Mouse (Mus musculus): Measurements from ENCODE around the gene Wdhd1. TPM values are rescaled to one million over a fixed set of nuclear protein-coding genes. Genes with fewer than 3 reads are reported as not detected.

Gene Wdhd1
- polyA plus RNA-seq, 1 experiment, result 5.3 TPM

GRCm38 (mm10) chr14:47264866-47265265 lies 11.8 kb downstream of the Wdhd1 start:
- Histone ChIP-seq H3K4me3 (ENCODE audit: insufficient read depth, low read length) (no peak overlapping the region), H3K4me1 (ENCODE audit: control insufficient read depth, insufficient read depth, low read length) (0 out of 2 replicates have a peak, but pooled peaks cover 1% of the 10 kb centered on the region), H3K27ac (ENCODE audit: insufficient read depth, low read length) (no peak overlapping the region)
- no peak for TF ChIP-seq POLR2A (IDR thresholded peaks at IDR 0.05; ENCODE audit: extremely low read depth, insufficient read depth, low read length)
- no peak for TF ChIP-seq CTCF (IDR thresholded peaks at IDR 0.05; ENCODE audit: extremely low read depth, insufficient read depth, low read length)

GRCm38 (mm10) chr14:47249839-47250238 lies 26.8 kb downstream of the Wdhd1 start:
- Histone ChIP-seq H3K4me1 (ENCODE audit: control insufficient read depth, insufficient read depth, low read length) (no peaks in the 10 kb centered on the region), H3K27ac (ENCODE audit: insufficient read depth, low read length) (no peak overlapping the region), H3K4me3 (ENCODE audit: insufficient read depth, low read length) (no peak overlapping the region)
- TF ChIP-seq CTCF (IDR thresholded peaks at IDR 0.05; ENCODE audit: extremely low read depth, insufficient read depth, low read length), result 0 out of 2 replicates have a peak, but pooled peaks have one; percentile 4
- TF ChIP-seq POLR2A (IDR thresholded peaks at IDR 0.05; ENCODE audit: extremely low read depth, insufficient read depth, low read length), result no peak

GRCm38 (mm10) chr14:47242753-47243152 lies 33.9 kb downstream of the Wdhd1 start:
- Histone ChIP-seq H3K27ac (ENCODE audit: insufficient read depth, low read length) (no peak overlapping the region), H3K4me3 (ENCODE audit: insufficient read depth, low read length) (no peak overlapping the region), H3K4me1 (ENCODE audit: control insufficient read depth, insufficient read depth, low read length) (no peaks in the 10 kb centered on the region)
- TF ChIP-seq POLR2A (IDR thresholded peaks at IDR 0.05; ENCODE audit: extremely low read depth, insufficient read depth, low read length) (no peak), CTCF (IDR thresholded peaks at IDR 0.05; ENCODE audit: extremely low read depth, insufficient read depth, low read length) (no peak)

- TF ChIP-seq POLR2A (IDR thresholded peaks at IDR 0.05; ENCODE audit: extremely low read depth, insufficient read depth, low read length) (no peak), CTCF (IDR thresholded peaks at IDR 0.05; ENCODE audit: extremely low read depth, insufficient read depth, low read length) (no peak)
These were observed 35.6 kb downstream of the Wdhd1 start for GRCm38 (mm10) chr14:47241046-47241445.

GRCm38 (mm10) chr14:47240600-47240999 lies 36.1 kb downstream of the Wdhd1 start:
- Histone ChIP-seq H3K4me1 (ENCODE audit: control insufficient read depth, insufficient read depth, low read length) (no peaks in the 10 kb centered on the region), H3K27ac (ENCODE audit: insufficient read depth, low read length) (no peak overlapping the region), H3K4me3 (ENCODE audit: insufficient read depth, low read length) (no peak overlapping the region)
- TF ChIP-seq POLR2A (IDR thresholded peaks at IDR 0.05; ENCODE audit: extremely low read depth, insufficient read depth, low read length) (no peak), CTCF (IDR thresholded peaks at IDR 0.05; ENCODE audit: extremely low read depth, insufficient read depth, low read length) (no peak)

More at GRCm38 (mm10) chr14:47241046-47241445, 35.6 kb downstream of the Wdhd1 start:
- Histone ChIP-seq H3K27ac (ENCODE audit: insufficient read depth, low read length) (no peak overlapping the region), H3K4me3 (ENCODE audit: insufficient read depth, low read length) (no peak overlapping the region), H3K4me1 (ENCODE audit: control insufficient read depth, insufficient read depth, low read length) (no peaks in the 10 kb centered on the region)

GRCm38 (mm10) chr14:47237286-47237685 lies 39.4 kb downstream of the Wdhd1 start:
- TF ChIP-seq POLR2A (IDR thresholded peaks at IDR 0.05; ENCODE audit: extremely low read depth, insufficient read depth, low read length) (no peak), CTCF (IDR thresholded peaks at IDR 0.05; ENCODE audit: extremely low read depth, insufficient read depth, low read length) (no peak)
- Histone ChIP-seq H3K27ac (ENCODE audit: insufficient read depth, low read length) (no peak overlapping the region), H3K4me3 (ENCODE audit: insufficient read depth, low read length) (no peak overlapping the region), H3K4me1 (ENCODE audit: control insufficient read depth, insufficient read depth, low read length) (no peaks in the 10 kb centered on the region)

GRCm38 (mm10) chr14:47236491-47236890 lies 40.2 kb downstream of the Wdhd1 start:
- no peak overlapping the region for H3K27ac ChIP-seq (ENCODE audit: insufficient read depth, low read length)
- no peaks in the 10 kb centered on the region for H3K4me1 ChIP-seq (ENCODE audit: control insufficient read depth, insufficient read depth, low read length)
- TF ChIP-seq CTCF (IDR thresholded peaks at IDR 0.05; ENCODE audit: extremely low read depth, insufficient read depth, low read length), result no peak
- no peak for TF ChIP-seq POLR2A (IDR thresholded peaks at IDR 0.05; ENCODE audit: extremely low read depth, insufficient read depth, low read length)
- no peak overlapping the region for H3K4me3 ChIP-seq (ENCODE audit: insufficient read depth, low read length)

- TF ChIP-seq POLR2A (IDR thresholded peaks at IDR 0.05; ENCODE audit: extremely low read depth, insufficient read depth, low read length), result no peak
- TF ChIP-seq CTCF (IDR thresholded peaks at IDR 0.05; ENCODE audit: extremely low read depth, insufficient read depth, low read length), result no peak
- no peaks in the 10 kb centered on the region for H3K4me1 ChIP-seq (ENCODE audit: control insufficient read depth, insufficient read depth, low read length)
- no peak overlapping the region for H3K4me3 ChIP-seq (ENCODE audit: insufficient read depth, low read length)
- H3K27ac ChIP-seq (ENCODE audit: insufficient read depth, low read length), result no peak overlapping the region
These were observed 42.0 kb downstream of the Wdhd1 start for GRCm38 (mm10) chr14:47234526-47235250.

- no peak overlapping the region for H3K27ac ChIP-seq (ENCODE audit: insufficient read depth, low read length)
- no peaks in the 10 kb centered on the region for H3K4me1 ChIP-seq (ENCODE audit: control insufficient read depth, insufficient read depth, low read length)
- H3K4me3 ChIP-seq (ENCODE audit: insufficient read depth, low read length), result no peak overlapping the region
- TF ChIP-seq CTCF (IDR thresholded peaks at IDR 0.05; ENCODE audit: extremely low read depth, insufficient read depth, low read length), result no peak
- no peak for TF ChIP-seq POLR2A (IDR thresholded peaks at IDR 0.05; ENCODE audit: extremely low read depth, insufficient read depth, low read length)
These were observed 42.6 kb downstream of the Wdhd1 start for GRCm38 (mm10) chr14:47234032-47234431.

GRCm38 (mm10) chr14:47233602-47234001 lies 43.1 kb downstream of the Wdhd1 start:
- TF ChIP-seq POLR2A (IDR thresholded peaks at IDR 0.05; ENCODE audit: extremely low read depth, insufficient read depth, low read length), result no peak
- H3K4me3 ChIP-seq (ENCODE audit: insufficient read depth, low read length), result no peak overlapping the region
- no peaks in the 10 kb centered on the region for H3K4me1 ChIP-seq (ENCODE audit: control insufficient read depth, insufficient read depth, low read length)
- no peak overlapping the region for H3K27ac ChIP-seq (ENCODE audit: insufficient read depth, low read length)

Data from cortical plate, adult 2 months (tissue).